Mouse (Mus musculus): Measurements from ENCODE around the gene Lgmn. TPM values are rescaled to one million over a fixed set of nuclear protein-coding genes. Genes with fewer than 3 reads are reported as not detected.

Gene Lgmn
- polyA plus RNA-seq, 1 experiment from 2014 or later: 77.1 TPM

DNA sequence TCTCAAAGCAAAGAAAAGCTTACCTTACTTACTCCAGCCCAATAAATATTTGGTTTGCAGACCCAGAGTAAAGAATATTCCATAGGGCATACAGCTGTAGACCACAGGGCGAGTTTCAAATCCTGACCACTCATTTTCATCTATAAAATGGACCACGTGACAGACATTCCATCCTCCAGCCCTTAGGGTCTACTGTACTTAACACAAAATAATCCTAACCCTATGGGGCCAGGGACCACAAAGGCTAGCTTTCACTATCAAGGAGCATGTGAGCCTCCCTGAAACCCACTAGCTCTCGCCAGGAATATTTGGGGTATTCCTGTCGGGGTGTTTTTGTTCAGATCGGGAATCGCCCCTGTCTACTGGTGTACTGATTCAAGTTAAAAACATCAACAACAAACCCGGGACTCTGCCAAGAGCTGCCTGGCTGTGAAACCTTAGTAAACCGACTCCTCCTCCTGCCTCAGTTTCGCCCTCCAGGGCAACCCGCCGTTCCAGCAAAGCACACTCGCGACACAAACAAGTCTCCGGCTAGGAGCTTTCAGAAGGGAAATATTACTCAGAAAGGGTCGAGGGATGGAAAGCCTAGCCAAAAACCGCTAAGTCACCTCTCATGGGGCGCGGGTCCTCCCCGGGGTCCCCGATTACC is 506 bp downstream of the Lgmn start:
- no peaks in the 10 kb centered on the region for H3K9me3 ChIP-seq (ENCODE audit: control insufficient read depth, low read length)
- peak overlapping the region; percentile 58 for H3K4me3 ChIP-seq (ENCODE audit: low read depth, low read length)
- no peaks in the 10 kb centered on the region for H3K27me3 ChIP-seq (ENCODE audit: control insufficient read depth, insufficient read depth, low read length)
- H3K36me3 ChIP-seq (ENCODE audit: control insufficient read depth, insufficient read depth, low read length): no peaks in the 10 kb centered on the region
- H3K9ac ChIP-seq (ENCODE audit: low read length): peak overlapping the region; percentile 66
- DNase-seq (ENCODE audit: low spot score) (no peak), ATAC-seq (ENCODE audit: low FRiP score, low TSS enrichment) (0 out of 2 replicates have a peak, but pooled peaks have one; percentile 4)
- H3K4me1 ChIP-seq (replicated peaks; ENCODE audit: control insufficient read depth, insufficient read depth): no peaks in the 10 kb centered on the region
- TF ChIP-seq EP300 (optimal IDR thresholded peaks at IDR 0.05): no peak
- TF ChIP-seq CTCF (IDR thresholded peaks at IDR 0.05; ENCODE audit: low read depth): no peak
- peak overlapping the region; percentile 66 for H3K4me2 ChIP-seq (replicated peaks; ENCODE audit: low read depth)
- 2% methylated on average over 20 of the region's 20 CpGs for WGBS
- H3K27ac ChIP-seq (replicated peaks): peak overlapping the region; percentile 63

DNA sequence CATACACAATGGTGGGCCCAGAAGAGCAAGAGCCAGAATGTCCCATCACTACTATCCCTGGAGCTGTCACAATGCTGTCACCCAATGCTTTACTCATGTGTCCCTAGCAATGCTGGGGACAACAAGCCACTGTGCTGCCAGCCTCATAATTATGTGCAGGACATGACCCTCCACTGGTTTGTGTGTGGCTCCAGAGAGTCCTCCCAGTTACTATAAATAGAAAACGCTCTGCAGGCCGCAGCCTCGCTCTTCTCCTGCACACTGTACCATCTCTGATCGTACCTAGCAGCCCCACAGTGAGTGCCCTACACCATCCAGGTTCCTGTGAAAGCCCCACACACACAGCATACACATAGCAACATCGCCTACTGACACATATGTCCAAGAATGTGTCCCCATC is 1.7 kb downstream of the Lgmn start:
- H3K4me3 ChIP-seq (ENCODE audit: low read depth, low read length): peak overlapping the region; percentile 4; the same call in 1 of the 2 replicates
- WGBS: 60% methylated on average over 5 of the region's 5 CpGs
- H3K27me3 ChIP-seq (ENCODE audit: control insufficient read depth, insufficient read depth, low read length): no peaks in the 10 kb centered on the region
- DNase-seq (ENCODE audit: low spot score) (no peak), ATAC-seq (ENCODE audit: low FRiP score, low TSS enrichment) (no peak)
- no peak for TF ChIP-seq EP300 (optimal IDR thresholded peaks at IDR 0.05)
- no peak for TF ChIP-seq CTCF (IDR thresholded peaks at IDR 0.05; ENCODE audit: low read depth)
- no peaks in the 10 kb centered on the region for H3K9me3 ChIP-seq (ENCODE audit: control insufficient read depth, low read length)
- no peaks in the 10 kb centered on the region for H3K4me1 ChIP-seq (replicated peaks; ENCODE audit: control insufficient read depth, insufficient read depth)
- H3K27ac ChIP-seq (replicated peaks): 0 out of 2 replicates have a peak overlapping the region, but pooled peaks have one; percentile 30
- H3K4me2 ChIP-seq (replicated peaks; ENCODE audit: low read depth): peak overlapping the region; percentile 66; the same call in 1 of the 2 replicates
- no peak overlapping the region for H3K9ac ChIP-seq (ENCODE audit: low read length)
- no peaks in the 10 kb centered on the region for H3K36me3 ChIP-seq (ENCODE audit: control insufficient read depth, insufficient read depth, low read length)

DNA sequence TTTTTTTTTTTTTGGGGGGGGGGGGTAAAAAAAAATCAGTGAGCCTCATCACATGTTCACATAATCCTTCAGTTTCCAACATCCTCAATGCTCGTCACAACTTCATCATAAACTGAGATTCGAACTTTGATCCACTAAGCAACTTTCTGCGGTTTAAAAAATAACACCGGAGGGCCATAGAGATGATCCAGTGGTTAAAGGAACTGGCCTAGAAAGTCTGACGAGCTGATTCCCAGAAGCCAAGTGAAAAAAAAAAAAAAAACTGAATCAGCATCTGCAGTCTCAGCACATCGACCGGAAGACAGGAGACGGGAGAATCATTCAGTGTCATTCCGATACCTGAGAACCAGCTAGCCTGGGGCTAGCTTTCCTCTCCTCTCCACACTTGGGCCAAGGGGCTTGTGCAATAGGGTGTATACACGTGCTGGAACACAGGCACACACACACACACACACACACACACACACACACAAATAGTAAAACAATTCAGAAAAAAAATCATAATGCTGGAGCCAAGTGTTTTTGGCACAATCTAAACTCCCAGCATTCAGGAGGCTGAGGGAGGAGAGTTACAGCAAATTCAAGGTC is 2.6 kb downstream of the Lgmn start:
- ATAC-seq (ENCODE audit: low FRiP score, low TSS enrichment) (no peak), DNase-seq (ENCODE audit: low spot score) (no peak)
- WGBS: 59% methylated on average over 10 of the region's 10 CpGs
- no peaks in the 10 kb centered on the region for H3K36me3 ChIP-seq (ENCODE audit: control insufficient read depth, insufficient read depth, low read length)
- no peaks in the 10 kb centered on the region for H3K27me3 ChIP-seq (ENCODE audit: control insufficient read depth, insufficient read depth, low read length)
- TF ChIP-seq EP300 (optimal IDR thresholded peaks at IDR 0.05) (no peak), CTCF (IDR thresholded peaks at IDR 0.05; ENCODE audit: low read depth) (no peak)
- no peak overlapping the region for H3K4me3 ChIP-seq (ENCODE audit: low read depth, low read length)
- no peaks in the 10 kb centered on the region for H3K4me1 ChIP-seq (replicated peaks; ENCODE audit: control insufficient read depth, insufficient read depth)
- no peak overlapping the region for H3K27ac ChIP-seq (replicated peaks)
- no peaks in the 10 kb centered on the region for H3K9me3 ChIP-seq (ENCODE audit: control insufficient read depth, low read length)
- H3K9ac ChIP-seq (ENCODE audit: low read length): no peak overlapping the region
- peak overlapping the region; percentile 24; the same call in 1 of the 2 replicates for H3K4me2 ChIP-seq (replicated peaks; ENCODE audit: low read depth)

DNA sequence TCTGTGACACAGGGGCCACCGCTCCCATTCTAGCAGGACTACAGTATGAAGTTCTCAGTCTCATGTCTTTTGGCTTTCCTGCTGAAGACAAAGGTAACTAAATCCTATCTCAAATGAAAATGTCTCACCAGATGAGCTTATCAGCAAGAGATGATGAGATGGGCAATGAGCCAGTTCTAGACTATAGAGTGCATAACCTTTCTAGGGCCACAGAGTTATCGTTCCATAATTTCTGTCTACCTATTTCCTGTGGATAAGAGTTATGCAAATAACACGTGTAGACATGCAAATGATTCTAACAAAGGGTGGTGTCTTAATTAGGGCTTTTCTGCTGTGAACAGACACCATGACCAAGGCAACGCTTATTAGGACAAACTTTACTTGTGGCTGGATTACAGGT is 5.5 kb downstream of the Lgmn start:
- H3K36me3 ChIP-seq (ENCODE audit: control insufficient read depth, insufficient read depth, low read length): no peaks in the 10 kb centered on the region
- H3K9ac ChIP-seq (ENCODE audit: low read length): no peak overlapping the region
- H3K4me2 ChIP-seq (replicated peaks; ENCODE audit: low read depth): no peak overlapping the region
- TF ChIP-seq CTCF (IDR thresholded peaks at IDR 0.05; ENCODE audit: low read depth) (no peak), EP300 (optimal IDR thresholded peaks at IDR 0.05) (no peak)
- no peaks in the 10 kb centered on the region for H3K9me3 ChIP-seq (ENCODE audit: control insufficient read depth, low read length)
- DNase-seq (ENCODE audit: low spot score) (no peak), ATAC-seq (ENCODE audit: low FRiP score, low TSS enrichment) (no peak)
- H3K27me3 ChIP-seq (ENCODE audit: control insufficient read depth, insufficient read depth, low read length): no peaks in the 10 kb centered on the region
- 83% methylated on average over 4 of the region's 4 CpGs for WGBS
- H3K4me3 ChIP-seq (ENCODE audit: low read depth, low read length): no peak overlapping the region
- H3K4me1 ChIP-seq (replicated peaks; ENCODE audit: control insufficient read depth, insufficient read depth): no peaks in the 10 kb centered on the region
- no peak overlapping the region for H3K27ac ChIP-seq (replicated peaks)

DNA sequence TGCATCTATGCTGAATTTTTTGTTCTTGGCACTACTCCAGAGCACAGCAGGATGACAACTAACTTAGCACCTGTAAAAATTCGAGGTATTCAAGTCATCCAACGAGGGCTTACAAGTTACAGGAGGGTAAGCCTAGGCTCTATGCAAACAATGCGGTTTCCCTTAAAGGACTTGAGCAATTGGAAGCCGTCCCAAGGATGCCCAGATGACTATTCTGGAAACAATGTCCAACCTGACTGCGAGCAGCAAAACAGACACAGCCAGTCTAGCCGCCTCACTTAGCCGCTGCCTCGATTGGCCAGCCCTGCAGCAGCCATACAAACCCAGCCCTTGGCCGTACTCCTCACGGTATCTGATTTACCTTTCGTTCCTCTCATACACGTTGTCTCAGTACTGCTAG is 7.4 kb downstream of the Lgmn start:
- ATAC-seq (ENCODE audit: low FRiP score, low TSS enrichment): no peak
- no peak for TF ChIP-seq CTCF (IDR thresholded peaks at IDR 0.05; ENCODE audit: low read depth)
- no peak for TF ChIP-seq EP300 (optimal IDR thresholded peaks at IDR 0.05)
- Histone ChIP-seq H3K4me1 (replicated peaks; ENCODE audit: control insufficient read depth, insufficient read depth) (no peaks in the 10 kb centered on the region), H3K9ac (ENCODE audit: low read length) (no peak overlapping the region), H3K9me3 (ENCODE audit: control insufficient read depth, low read length) (no peaks in the 10 kb centered on the region), H3K4me2 (replicated peaks; ENCODE audit: low read depth) (no peak overlapping the region), H3K27me3 (ENCODE audit: control insufficient read depth, insufficient read depth, low read length) (no peaks in the 10 kb centered on the region), H3K36me3 (ENCODE audit: control insufficient read depth, insufficient read depth, low read length) (no peaks in the 10 kb centered on the region), H3K27ac (replicated peaks) (no peak overlapping the region), H3K4me3 (ENCODE audit: low read depth, low read length) (no peak overlapping the region)
- no peak for DNase-seq (ENCODE audit: low spot score)
- WGBS: 71% methylated on average over 12 of the region's 12 CpGs

DNA sequence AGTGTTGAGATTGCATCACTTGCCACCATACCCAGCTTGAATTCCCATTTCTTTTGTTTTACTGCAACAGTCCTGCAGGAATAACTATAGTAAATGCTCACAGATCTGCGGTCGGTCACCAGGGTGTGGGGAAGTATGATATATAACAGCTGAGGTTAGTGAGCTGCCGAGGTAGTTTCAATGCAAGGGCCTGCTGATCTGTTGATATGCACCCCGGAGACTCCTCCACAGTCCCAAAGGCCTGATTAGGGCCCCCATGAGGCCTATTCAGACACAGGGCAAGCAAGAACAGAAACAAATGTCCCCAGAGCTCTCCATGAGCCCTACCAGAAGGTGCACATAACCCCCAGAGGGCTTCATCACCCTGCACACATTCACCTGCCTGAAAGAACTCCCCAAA is 9.4 kb downstream of the Lgmn start:
- Histone ChIP-seq H3K27me3 (ENCODE audit: control insufficient read depth, insufficient read depth, low read length) (no peaks in the 10 kb centered on the region), H3K36me3 (ENCODE audit: control insufficient read depth, insufficient read depth, low read length) (no peaks in the 10 kb centered on the region), H3K9me3 (ENCODE audit: control insufficient read depth, low read length) (no peaks in the 10 kb centered on the region), H3K4me2 (replicated peaks; ENCODE audit: low read depth) (no peak overlapping the region), H3K27ac (replicated peaks) (no peak overlapping the region), H3K9ac (ENCODE audit: low read length) (no peak overlapping the region), H3K4me3 (ENCODE audit: low read depth, low read length) (no peak overlapping the region), H3K4me1 (replicated peaks; ENCODE audit: control insufficient read depth, insufficient read depth) (no peaks in the 10 kb centered on the region)
- TF ChIP-seq CTCF (IDR thresholded peaks at IDR 0.05; ENCODE audit: low read depth) (no peak), EP300 (optimal IDR thresholded peaks at IDR 0.05) (no peak)
- 69% methylated on average over 4 of the region's 4 CpGs for WGBS
- DNase-seq (ENCODE audit: low spot score): no peak
- ATAC-seq (ENCODE audit: low FRiP score, low TSS enrichment): no peak

Data from stomach, postnatal 0 days (tissue).